Mouse (Mus musculus) kidney, postnatal 14 days (tissue): Measurements from ENCODE around the gene Lmx1b.
A peak's percentile ranks its signal among the peaks of the same experiment; 100 is the strongest.

Source experiments
- DNase-seq: peaks from one replicate; pipeline ENCODE4 v3.0.0; 2022; ENCODE audit warnings: mixed read lengths

The Lmx1b gene

DNA sequence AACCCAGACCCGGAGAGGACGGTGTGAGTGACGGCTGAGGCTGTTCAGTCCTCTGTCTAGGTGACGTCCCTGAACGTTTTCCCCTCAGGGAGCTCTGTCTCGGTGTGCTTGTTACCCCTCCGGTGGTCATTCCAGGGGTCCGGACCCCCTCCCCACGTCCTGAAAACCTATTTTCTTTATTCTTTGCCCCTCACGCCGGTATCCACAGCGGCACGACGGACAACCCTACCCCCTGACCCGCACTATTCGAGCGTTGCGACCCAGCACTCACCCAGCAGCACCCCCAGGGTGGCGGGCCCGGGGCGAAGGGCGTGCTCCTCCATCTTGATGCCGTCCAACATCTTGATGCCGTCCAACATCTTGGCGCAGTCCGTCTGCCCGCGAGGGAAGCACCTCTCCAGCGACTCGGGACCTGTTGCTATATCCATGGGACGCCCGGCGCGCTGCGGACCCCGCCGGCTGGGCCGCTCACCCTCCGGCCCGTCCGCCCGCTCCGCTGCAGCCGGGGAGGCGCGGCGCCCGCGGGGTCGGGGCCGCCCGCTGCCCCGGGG lies at the start of gene Lmx1b:
Lmx1b (minus strand) TSS at position 341 of the 551 bp plus-strand sequence.
- DNase-seq: no peak

DNA sequence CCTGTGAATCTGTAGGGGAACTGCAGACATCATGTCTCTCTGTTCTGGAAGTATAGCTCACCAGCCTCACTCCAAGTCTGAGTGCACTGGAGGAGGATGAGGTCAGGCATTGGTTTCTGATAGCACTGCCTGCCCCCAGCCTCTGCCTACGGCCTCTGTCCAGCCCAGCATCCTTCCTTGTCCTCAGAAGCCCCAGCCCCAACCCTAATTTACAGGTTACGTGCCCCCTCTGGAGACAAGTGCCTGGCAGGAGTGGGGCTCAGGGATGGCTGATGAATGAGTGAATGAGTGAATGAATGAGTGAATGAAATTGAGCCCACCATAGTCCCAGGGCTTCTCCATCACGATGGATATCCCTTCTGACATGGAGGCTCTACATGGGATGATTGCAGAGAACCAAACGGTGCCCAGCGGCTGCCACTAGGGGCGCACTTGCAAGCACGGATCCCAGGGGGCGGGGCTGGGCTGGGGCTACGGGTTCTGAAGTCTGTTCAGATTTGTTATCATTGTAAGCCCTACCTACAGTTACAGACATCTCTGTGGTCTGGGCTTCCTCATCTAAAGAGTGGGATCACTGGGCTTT lies 49.7 kb upstream of the Lmx1b start:
- DNase-seq: peak; percentile 24

DNA sequence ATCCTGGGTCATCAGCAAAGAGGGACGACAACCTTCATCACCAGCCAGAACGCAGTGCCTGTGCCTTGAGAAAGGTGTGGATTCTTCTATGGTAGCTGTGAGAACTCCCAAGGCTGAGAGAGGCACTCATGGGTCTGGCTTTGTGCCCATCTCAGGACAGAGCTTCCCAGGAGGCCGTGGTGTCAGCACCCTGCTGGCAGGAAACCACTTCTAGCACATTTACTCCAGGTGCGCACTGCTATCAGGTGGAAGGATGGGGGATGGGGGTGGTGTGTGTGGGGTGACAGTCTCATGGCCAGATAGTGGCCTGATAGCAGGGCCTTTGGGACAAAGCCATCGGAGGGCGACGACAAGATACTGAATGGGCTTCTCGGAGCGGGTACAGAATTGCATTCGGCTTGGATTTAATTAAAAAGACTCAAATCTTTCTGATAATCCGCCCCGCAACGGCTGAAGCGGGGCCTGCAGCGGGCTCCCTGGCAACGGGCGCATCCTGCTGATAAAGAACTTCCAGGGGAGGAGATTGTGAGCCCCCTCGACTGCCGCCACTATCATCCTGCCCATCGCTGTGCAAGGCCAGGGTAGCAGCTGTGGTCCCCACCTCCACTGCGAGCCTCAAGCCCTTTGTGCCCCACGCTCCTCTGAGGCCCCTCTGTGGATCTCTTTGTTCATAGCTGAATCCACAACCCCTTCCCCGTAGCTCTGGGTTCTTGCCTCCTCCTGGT lies 49.0 kb upstream of the Lmx1b start:
- no peak for DNase-seq

DNA sequence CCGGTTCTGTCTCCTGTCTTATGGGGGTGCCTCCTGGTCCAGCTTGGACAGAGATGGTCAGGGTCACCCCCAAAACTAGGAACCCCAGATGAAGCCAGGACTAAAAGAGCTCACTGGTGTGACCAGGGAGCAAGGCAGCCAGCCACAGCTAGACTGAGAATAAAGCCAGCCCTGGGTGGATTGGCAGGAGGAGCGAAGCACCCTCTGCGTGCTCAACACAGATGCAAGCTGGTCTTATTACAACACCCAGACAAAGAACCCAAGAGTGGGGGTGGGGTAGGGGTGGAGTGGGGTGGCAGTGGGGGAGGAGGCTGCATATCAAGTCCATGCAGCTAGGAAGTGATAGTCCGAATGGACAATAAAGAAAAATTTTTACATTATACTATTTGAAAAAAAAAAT lies 43.3 kb upstream of the Lmx1b start:
- no peak for DNase-seq

DNA sequence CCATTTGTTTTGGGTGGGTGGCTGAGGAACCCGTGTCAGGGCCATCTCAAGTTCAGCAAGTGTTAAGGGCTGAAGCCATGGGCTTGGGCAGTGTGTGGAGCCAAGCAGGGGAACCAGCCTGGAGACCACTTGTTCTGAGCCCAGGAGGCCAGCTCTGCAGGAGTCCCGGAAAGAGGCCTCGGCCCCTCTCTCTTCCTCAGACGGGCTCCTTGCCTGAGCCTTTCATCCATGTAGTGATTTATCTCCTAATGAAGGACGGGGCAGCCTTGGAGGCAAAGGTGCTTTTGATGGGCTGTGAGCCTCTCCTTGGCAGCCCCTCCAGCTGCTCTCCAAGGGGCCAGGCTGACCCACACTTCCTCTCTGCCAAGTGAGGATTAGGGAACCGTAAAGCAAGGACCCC lies 42.8 kb upstream of the Lmx1b start:
- DNase-seq: no peak

DNA sequence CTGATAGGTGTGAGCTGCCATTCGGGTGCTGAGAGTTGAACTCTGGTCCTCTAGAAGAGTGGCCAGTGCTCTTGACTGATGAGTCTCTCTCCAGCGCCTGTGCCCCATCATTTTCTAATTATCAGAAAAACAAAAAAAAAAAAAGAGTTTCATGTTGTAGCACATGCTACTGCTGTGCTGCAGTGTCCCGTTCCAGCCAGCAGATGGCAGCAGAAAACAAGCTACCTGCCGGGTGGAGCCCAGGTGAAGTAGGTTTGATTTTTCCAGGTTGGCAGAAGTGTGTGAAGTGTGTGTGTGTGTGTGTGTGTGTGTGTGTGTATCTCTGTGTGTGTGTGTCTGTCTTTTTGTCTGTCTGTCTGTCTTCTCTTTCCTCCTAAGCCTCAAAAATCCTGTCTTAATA lies 41.9 kb upstream of the Lmx1b start:
- DNase-seq: peak; percentile 75

DNA sequence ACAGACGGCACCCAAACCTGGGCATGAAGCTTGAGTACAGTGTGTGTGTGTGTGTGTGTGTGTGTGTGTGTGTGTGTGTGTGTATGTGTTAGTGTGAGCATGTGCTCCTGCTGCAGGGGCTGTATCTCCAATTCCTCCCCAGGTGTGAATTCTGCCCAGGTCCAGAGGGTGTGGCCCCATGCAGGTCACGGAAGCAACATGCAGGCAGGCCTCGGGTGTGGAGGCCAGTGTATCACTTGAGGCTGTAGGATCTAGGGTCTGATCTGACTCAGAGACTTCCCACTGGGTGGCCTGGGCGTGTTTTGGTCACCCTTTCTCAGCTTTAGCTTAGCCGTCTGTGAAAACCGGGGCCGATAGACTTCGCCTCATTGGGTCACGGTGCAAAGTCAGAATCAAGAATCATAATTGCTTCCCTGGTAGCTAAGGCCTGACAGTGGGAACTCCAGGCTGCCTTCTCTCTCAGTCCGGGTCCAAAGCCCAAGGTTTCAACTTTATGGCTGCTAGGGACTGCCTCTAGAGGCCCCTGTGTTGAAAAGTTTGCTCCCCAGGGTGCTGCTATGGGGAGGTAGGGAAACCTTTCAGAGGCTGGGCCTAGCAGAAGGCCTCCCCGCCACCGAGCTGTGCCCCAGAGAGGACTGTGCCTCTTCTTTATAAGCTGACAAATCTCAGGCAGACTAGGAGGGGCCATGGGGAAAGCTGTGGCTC lies 38.8 kb upstream of the Lmx1b start:
- no peak for DNase-seq

DNA sequence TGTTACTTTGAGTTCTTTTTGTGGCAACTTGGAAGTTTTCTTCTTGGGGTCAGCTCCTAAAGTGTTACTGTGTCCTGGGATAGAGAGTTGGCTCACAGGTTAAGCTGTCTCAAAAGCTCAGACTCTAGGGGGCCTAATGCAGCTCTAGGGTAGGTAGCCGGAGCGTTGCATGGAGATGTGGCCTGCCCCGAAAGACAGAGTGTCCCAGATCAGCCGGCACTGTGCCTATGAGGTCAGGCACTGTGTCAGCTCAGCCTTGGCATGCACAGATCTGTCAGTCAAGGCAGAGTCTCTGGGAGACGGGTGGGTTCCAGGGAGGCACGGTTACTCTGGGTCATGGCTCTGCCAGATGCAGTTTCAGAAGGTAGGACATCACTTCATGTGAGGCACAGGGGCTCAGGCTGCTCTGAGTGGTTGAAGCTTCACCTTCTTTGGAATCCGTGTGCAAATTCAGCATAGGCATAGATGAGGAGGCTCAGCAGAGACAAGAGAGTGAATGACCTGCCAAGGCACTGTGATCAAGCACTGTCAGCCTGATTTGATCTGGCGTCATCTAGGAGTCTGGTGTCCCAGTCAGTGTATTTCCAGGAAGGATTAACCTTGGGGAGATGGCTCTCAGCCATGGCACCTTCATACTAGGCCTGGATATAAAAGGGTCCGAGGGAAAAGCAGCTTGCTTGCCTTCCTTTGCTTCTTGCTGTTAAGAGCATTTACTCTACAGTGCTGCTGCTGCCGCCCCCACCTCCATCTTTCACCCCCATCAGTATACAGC lies 32.6 kb upstream of the Lmx1b start:
- DNase-seq: no peak

DNA sequence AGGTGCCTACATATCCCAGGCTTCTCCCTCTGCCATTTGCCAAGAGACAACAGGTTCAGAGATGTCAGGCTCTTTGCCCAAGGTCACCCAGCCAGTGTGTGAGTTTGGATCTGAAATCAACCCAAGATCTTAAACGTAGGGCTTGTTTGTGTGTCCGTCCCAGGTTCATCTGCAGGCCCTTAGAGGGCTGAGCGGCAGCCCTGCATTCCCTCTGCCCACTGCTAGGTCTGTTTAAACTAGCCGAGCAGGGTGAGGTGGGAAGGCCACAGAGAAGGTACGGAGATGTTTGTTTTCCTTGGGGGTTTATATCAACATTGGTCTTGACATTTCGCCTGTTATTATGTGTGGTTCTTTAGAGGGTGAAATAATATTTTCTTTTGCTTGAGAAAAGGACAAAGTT lies 28.4 kb upstream of the Lmx1b start:
- DNase-seq: no peak

DNA sequence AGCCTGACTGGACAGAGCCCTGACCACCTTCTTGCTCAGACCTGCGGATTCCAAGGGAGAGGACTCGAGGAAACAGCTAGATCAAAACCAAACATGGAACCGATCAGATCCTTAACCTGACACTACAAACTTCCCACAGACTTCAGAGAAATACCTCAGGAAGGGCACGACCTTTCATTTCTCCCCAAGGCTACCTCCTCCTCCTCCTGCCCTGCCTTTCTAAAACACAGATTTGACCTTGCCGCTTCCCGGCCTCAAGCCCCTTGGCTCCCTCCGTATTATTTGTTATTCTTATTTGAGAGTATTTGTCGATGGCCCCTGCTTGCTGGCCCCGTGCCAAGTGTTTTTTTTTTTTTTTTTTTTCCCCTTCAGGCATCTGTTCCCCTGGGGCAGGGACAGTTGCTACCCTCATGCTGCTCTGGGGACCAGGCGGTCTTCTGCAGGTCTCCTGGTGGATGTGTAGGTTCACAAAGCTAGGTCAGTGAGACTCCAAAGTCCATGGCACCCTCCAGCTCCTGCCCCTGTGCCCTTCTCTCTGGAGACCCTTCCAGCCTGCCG lies 26.2 kb upstream of the Lmx1b start:
- no peak for DNase-seq

DNA sequence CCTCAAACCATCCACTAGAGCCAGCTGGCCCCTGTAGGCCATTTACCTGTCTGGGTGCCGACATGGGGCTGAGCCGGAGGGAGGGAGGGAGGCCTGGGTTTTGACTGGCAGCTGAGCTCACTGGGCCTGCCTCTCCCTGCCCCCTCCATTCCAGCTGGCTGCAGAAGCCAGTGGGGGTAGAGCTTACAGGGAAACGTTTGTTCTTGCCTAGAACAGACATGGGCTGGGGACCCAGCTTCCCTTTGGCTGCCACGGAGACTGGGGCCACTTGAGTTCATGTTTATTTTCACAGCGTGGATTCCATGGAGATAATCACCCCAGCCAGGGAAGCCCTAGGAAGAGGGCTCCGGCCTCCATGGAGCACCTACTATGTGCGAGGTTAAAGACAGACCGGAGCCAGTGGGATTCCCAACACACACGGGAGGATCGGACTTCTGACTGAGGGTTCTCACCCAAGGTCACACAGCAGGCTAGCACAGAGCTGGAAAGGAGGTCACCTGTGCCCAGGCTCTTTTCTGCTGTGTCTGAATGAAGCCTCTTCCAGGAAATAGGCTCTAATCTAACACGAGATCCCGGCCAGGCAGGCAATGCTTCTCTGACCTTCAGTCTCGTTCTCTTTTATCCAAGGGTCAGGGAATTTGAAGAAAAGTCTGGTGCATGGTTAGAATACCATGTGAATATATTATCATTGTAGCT lies 25.2 kb upstream of the Lmx1b start:
- peak; percentile 16 for DNase-seq

DNA sequence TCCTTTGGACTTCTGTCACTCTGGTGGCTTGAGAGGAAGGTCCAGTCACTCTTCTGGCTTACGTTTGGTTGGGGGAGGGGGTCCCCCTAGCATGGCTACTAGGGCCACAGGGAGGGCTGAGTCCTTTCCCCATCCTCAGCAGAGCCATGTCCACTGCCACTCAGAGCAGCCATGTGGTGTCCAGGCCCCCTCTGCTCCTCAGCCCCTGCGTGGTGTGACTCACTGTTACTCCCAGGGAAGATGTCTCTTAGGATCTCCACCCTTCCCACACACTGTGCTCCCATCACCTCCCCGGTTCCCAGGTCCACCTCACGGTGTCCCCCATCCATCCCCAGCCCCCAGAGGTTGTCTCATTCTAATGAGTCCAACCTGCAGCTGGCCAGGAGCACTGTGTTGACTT lies 24.4 kb upstream of the Lmx1b start:
- DNase-seq: no peak

DNA sequence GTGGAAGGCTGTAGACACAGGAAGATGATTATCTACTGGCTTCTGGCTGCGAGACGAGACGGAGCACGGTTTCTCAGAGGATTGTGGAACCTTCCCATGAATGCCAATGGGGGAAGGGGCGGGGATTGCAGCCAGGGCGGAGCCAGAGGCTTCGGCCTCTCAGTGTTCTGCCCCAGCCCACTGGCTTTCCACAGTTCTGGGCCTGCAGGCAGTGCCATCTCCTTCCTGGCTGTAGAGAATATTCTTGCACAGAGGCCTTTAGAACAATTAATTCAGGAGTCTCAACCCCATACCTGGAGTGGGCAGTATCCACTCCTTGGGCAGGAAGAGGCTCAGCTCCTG lies 18.9 kb upstream of the Lmx1b start:
- peak; percentile 42 for DNase-seq

DNA sequence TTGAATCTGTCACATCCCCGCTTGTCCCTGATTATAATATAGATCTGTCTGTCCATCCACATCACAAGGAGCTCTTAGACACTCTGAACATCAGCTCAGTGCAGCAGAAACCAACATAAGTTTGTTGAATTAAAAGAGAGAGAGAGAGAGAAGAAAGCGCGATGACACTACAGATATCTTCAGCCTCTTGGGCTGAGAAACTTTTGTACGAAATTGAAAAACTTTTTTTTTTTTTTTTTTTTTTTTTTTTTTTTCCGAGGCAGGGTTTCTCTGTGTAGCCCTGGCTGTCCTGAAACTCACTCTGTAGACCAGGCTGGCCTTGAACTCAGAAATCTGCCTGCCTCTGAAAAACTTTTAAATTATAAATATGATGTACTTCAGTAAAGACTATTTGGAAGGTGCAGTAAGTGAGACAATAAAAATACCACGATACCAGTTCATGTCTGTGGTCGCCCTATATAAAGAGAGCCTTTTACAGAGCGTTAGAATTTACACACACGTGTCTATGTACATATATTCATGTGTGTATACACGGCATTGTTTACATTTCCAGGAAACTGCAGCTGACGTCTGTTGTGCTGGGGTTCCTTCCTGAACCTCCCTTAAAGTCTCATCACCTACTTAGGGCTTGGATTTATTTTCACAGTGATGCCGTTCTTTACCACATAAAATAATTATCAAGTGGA lies 18.4 kb upstream of the Lmx1b start:
- no peak for DNase-seq

DNA sequence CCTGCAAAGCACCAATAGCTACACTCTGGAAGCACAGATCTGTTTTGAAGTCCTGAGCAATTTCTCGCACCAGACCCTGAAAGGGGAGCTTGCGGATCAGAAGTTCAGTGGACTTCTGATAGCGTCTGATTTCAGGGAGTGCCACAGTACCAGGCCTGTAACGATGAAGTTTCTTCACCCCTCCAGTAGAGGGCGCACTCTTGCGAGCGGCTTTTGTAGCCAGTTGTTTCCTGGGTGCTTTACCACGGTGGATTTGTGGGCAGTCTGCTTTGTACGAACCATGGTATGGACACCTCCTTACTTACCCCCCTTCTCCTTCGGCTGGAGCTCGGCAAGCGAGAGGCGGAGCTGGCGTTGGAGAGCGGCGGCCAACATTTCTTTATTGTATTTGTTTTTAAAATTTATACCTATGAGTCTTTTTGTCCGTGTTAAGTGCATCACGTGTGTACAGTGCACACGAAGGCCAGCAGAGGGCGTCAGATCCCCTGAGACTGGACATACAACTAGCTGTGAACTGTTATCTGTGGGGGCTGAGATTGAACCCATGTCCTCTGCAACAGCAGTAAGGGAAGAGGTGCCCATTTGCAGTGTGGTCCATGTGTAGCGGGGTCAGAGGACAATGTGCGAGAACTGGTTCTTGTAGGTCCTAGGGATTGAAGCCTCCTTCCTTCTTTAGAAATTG lies 12.3 kb upstream of the Lmx1b start:
- DNase-seq: no peak

DNA sequence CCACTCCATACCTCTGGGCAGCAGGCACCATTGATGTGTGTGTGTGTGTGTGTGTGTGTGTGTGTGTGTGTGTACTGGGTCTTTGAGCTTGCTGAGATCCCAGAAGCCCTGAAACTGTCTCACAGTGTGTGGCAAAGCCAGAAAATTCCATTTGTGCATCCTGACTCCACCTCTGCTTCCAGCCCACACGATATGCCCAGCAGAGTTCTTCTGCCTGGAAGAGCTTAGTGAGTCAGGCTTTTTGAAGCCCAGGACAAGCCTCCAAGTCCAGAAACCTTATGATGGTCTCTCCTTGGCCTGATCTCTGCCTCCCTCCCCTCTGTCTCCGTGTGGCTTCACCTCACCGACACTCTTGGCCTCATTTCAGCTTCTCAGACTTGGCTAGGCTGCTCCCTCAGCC lies 9.1 kb upstream of the Lmx1b start:
- DNase-seq: no peak

DNA sequence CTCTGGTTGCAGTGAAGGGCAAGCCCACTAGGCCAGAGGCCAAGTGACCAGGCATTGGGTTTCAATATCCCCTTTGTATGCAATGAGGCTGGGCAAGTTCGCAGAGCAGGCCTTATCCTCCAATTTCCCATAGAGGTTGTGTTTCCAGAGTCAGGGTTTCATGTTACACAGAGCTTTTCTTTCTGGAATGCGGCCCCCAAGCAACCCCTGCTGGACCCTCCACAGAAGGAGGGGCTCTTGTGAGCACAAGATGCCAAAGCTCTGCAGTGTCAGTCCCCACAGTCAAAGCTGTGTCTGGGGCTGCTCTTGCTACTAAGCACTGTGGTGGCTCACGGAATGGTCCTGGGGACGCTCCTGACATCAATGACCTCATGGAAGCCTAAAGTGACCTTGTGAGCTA lies 8.6 kb upstream of the Lmx1b start:
- DNase-seq: no peak

DNA sequence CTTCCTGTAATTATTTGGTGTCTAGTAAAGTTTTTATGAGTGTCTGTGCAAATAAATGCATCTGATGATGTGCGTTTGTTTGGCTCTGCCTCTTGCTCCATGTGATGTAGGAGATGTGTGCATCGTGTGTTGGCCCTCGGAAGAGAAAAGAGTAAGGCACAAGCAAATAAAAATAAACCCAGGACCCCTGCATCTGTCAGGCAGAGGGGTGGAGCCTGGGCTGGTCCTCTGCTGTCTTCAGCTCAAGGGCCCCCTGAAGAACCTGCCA lies 5.9 kb upstream of the Lmx1b start:
- no peak for DNase-seq

DNA sequence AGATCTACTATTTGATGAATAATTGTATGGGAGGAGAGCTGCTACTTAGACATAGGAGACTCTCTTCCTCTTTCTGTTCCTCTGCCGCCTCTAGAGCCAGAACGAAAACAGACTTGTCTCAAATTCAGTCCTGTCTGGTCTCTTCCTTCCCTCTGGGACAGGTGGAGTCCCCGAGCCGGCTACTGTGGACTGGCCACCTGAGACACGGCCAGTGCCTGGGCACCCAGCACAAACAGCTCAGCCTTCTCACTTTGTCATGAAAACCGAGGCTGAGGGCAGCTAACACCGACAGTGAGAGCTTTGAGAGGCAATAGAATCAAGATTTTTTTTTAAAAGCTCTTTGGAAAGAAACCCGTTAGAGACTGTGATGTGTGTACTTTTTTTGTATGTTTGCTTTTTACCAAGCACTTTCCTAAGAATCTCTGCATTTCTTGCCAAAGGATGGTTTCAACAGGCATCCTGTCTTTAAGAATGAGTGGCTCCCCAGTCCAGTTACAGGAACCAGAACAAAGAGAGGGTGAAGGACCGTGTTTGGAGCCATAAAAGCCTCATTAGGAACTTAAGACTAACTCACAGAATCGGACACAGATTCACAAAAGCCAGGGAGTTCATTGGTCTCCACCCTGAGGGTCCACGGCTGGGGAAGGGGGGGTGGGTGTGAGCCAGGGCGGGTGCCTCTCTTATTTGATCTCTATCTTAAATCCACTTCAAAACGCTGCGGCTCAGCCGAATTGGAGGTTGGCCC lies 5.4 kb upstream of the Lmx1b start:
- no peak for DNase-seq
